Mouse (Mus musculus) adrenal gland, postnatal 25 days (tissue): ENCODE data around the gene Dgkh. TPM values are rescaled to one million over a fixed set of nuclear protein-coding genes. Genes with fewer than 3 reads are reported as not detected.
"Not testable (repeated sequence)": the region's sequence is repeated elsewhere in the genome, so short reads cannot be mapped to it uniquely, and the experiment has no call there.

Experiments used
- DNase-seq: peaks from one replicate; pipeline ENCODE4 v3.0.0; 2021; ENCODE audit warnings: mixed read lengths
- long read RNA-seq: library from polyadenylated mRNA; stranded (forward); transcript quantifications from one replicate; pipeline ENCODE4 v2.0.0, GENCODE M21; 2021
- total RNA-seq: library from RNA; stranded (reverse); gene quantifications from 2 replicates; pipeline ENCODE4 v1.2.3, GENCODE M21; 2021

The Dgkh gene
- total RNA-seq = 7.8 and 9.6 TPM in 2 replicates
- long read RNA-seq, full-length matches to known transcripts = 1 of 4 reads
- long read RNA-seq, partial matches to known transcripts = 1 of 4 reads
- long read RNA-seq, other reads (novel, unspliced or antisense) = 2 of 4 reads

DNA sequence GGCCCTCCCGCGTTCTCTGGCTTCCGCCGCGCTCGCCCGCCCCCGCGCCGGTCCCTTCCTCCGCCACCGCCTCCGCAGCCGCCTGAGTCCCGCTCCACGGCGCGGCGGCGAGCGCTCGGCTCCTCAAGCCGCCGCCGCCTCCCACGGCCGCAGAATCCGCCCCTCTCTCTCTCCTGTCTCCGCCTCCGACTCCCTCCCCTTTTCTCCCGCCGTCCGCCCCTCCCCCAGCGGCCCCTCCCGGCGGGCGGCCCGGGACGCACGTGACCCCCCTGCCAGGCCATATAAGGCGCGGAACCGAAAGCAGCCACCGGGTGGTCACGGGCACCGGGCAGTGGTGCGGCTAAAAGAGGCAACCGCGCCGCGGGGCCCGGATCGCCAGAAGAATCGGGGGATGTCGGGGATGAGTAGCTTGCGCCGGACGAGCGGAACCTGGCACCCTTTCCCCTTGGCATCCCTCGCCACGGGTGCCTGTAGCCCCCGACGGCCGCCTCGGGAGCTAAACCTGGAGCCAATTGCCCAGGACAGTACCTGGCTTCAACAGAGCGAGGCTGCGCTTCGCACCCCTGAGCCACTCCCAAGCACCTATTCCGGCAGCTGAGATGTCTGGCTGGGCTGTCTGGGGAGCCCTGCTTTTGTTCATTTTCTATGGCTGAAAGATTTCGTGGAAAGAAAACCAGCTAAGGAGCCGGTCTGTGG, at the start of gene Dgkh:
Gene Dgkh, minus strand, starts transcription at position 160 of the 696 bp plus-strand sequence.
- DNase-seq = peak; percentile 94

DNA sequence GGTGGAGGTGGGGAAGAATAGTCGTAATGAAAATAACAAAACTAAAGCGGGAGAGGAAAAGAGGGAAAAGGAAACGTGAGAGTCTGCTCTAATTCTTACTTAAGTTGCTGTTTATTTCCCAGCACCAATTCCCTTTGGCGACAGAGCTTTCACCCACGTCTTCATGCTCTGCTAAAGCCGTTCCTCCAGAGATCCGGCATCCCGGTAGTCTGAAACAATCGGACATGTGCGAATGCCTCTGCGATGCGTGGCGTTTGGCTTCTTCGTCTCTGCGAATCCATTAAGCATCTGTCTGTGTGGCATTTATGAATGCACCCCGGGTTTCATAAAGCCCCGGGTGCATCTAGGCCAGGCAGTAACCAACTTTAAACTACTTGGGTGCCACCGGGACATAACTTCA, 44.6 kb upstream of the Dgkh start:
- no peak for DNase-seq

DNA sequence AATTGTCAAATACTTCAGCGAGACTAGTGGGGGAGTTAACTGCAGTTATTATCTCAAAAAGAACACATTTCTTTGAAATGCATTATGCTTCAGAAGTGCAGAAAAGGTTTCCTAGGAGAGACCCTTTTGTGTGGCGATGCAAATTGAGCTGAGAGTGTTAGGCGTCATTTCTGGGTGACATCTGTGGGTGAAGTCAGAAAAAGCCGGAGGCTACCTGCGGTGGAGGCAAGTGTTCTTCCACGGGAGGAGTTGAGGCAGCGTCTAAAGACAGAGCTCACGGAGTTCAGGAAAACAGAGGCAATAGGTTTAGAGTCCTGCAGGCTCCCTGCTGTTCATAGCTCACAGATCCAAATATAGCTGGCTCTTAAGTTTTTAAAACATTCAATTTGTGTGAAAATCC, 44.1 kb upstream of the Dgkh start:
- DNase-seq = no peak

DNA sequence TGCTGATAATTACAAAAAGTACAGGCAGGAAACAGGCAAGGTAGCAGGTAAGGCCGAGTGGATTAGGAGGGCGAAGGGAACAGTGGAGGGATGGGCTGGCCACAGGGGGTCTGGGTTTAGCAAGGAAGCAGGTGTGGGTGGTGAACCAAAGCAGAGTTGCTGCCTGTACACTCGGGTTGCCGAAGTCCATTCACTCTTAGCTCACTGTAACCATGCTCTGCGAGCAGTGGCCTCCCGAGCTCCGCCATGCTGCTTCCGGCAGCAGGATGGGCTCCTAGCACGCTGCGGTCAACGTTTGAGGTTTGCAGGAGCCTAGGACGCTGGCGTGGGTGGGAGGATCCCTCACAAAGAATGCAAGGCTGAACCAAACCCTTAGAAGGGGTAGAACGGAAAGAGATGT, 43.1 kb upstream of the Dgkh start:
- DNase-seq = no peak

DNA sequence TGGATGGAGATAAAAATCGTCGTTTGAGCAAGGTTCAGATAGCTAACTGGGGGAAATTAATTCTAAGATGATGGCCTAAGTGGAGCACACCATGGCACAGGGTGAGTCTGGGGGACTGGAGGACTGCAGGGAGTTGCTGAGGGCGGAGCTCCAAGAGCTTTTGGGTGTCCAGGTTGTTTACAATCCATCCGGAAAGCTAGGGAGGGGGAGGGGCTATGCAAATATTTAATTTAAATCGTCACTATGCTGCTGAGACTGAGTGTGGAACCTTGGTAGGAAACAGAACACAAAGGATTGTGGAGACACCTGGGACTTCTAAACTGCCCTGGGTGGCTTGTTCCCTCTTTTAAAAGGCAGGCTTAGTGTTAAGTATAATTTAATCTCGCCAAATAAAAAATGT, 42.6 kb upstream of the Dgkh start:
- no peak for DNase-seq

DNA sequence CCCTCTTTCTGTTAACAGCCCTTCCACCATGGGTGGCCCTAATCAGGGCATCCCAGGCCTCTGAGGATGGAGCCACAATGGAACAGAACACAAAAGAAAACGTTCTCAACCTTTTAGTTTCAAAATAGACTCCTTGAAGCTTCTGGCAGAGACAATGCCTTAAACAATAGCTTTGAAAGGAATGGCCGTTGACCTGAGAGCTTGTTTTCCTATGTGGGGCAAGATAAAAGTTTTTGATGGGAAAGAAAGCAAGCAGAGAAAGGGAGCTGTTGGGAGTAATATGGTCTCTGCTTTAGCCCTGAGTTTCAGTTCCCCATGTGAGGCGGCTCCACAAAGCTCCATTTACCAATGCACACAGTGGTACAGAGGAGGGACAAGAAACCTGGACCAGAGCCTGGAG, 37.9 kb upstream of the Dgkh start:
- no peak for DNase-seq

DNA sequence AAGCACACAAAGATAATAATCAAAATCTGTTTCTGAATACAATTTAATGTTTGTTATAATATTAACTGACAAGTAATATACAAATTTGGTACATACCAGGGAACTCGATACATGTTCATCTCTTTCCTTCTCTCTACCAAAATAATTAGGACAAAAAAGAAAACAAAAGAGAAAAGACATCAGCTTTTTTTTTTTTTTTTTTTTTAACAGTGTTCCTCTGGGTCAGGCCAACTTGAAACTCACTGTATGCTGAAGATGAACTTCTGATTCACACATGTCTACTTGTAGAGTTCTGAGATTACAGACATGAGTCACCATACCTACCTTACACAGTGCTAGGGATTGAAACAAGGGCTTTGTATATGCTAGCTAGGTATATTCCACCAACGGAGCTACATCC, 28.5 kb upstream of the Dgkh start:
- no peak for DNase-seq

DNA sequence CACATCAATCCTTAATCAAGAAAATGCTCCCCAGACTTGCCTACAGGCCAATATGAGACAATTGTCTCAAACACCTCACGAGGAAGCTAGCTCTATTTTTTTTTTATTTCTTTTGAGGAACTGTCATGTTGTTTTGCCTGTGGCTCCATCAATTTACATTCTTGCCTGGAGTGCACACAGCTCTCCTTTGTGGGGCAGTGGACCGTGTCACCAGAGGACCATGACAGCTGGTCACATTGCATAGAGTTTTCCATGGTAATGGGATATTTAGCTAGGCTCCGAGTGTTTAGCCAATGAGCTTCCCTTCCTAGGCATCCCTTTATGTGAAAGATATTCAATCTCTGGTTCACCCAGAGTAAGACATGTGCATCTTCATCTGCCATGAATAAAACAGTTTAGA, 26.9 kb upstream of the Dgkh start:
- no peak for DNase-seq

DNA sequence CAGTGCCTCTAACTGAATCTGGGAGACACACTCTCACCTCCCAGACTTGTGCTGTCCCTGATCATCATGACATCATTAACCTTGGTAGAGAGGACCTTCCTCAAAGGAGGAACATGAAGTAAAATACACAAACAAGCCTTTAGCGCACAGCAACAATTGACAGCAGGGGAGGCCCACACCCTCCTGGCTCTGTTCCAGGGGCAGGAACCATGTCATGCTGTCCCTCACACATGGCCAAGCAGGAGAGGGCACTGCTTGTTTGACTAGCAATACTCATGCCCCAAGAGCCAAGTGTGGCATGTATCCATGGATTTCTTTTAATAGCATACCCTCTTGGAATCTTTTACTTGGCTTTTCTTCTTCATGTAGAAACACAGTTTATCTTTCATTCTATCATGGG, 22.7 kb upstream of the Dgkh start:
- DNase-seq = peak; percentile 4

DNA sequence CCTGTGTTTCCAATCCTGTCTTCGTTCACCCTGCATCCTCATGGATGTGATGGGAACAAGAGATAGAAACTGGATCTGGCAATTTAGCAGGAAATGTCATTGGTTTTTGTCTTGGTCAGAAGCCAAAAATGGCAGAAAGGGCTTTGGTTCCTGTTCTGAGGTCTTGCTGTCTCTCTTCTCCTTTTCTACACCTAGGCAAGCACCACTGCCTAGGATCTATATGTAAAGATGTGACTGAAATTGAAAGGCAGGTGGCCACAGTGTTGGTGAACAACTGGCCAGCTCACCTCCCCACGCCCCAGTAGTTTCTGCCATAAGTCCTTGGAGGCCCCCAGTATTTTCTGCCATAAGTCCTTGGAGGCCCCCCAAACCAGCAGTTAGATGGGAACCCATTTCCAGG, 16.1 kb upstream of the Dgkh start:
- no peak for DNase-seq

DNA sequence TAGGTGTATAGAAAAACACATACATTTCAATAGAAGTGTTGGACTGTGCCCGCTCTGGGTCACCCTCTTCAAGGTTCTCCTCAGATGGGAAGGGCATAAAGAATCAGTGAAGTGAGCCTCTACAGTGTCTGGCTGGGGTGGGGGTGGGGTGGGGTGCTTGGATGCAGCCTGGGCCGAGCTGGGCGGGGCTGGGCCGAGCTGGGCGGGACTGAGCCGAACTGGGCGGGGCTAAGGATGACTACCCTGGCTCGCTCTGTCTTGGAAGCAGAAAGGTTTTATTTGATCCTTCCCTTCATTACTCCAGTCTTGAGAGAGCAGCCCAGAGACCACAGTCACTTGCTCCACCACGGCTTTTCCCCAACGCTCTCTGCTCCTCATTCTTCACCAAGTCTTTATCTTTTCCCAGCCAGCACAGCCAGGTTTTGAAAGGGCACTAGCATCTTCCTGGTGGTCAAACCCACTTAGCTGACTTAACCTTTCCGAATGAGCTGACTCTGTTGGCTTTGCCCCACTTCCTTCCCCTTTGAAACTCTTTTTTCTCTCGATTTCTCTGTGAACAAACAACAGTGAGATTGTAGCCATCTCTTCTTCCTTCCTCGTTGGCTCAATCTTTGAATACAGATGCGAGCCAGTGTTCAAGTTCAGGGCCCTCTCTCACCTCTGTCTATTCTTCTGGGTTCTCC, 15.5 kb upstream of the Dgkh start:
- DNase-seq = no peak

DNA sequence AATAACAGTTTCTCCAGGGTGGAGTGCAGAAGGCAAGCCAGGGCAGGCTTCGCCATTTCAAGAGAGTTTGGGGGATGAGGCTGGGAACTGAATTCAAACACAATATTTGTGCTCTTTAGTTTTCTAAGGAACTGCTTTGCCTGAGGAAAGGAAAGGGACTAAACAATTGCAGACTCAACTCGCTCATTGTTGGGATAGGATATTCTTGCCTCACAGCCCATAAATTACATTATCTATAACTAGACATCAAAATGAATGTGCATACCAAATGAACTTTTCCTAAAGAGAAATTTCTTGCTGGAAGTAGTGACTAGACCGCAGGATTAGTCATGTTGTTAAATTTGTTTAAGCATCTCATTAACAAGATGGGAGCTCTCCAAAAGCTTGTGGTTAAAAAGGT, 14.9 kb upstream of the Dgkh start:
- DNase-seq = no peak

DNA sequence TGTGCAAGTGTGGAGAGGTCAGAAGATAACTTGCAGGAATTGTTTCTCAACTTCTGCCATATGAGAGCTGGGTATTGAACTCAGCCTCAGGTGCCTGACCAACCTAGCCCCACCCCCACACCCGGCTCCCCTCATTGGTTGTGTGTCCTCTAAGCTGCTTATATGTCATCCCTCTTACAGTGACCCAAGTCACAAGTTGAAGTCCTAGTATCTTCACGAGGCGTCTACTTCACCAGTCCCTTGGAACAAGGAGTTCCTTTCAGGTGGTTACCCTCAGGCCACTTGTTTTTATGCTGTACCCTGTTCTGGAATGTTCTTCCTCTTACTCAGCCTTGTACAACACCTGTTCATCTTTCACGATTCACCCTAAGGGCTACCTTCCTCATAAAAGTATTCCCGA, 2.0 kb upstream of the Dgkh start:
- DNase-seq = no peak

DNA sequence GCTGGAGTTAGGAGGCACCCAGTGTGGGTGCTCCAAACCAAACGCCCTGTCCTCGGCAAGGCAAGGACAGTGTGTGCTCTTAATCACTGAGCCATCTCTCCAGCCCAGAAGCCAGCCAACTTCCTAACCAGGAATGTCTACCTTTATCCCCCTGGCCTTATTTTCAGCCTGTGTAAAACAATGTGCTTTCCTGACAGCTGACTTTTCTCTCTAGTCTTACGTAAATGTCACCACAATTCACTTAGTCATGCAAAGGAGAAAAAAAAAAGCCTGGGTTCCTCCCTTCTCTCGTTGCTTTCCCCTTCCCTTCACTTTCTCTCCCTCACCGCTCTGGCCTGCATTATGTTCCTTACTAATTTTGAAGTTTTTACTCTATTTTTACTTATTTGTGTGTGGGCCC, 1.6 kb upstream of the Dgkh start:
- DNase-seq = not testable (repeated sequence)

DNA sequence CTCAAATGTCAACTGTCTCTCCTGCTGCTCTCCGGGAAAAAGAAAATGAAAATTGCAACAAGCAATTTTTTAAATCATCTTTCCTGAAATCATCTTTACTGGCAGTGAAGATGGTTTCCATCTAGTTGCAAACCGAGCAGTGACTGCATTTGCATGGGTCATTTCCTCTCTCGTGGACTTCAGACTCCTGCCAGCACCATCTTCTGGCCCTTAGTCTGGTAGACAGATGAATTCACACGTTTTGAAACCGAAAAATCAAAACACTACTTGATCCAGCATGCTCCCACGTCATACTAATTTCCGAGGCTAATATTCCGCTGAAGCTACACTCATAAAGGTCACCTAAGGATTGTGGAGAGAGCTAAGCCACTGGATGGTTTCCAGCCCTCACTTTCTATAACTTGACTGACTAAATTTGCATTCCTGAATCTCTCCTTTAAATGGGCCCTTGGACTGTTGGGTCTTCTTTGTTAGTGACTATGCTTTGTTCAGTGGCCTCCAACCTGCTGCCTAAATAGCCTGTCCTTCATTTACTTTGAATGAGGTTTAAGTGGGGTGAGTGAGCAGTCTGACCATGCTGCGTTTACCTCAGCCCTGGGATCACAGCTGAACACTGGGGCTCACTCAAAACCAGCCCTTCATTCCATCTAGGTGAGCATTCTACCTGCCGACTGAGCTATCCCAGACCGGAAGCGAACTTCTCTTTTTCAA, 945 bp upstream of the Dgkh start:
- no peak for DNase-seq

DNA sequence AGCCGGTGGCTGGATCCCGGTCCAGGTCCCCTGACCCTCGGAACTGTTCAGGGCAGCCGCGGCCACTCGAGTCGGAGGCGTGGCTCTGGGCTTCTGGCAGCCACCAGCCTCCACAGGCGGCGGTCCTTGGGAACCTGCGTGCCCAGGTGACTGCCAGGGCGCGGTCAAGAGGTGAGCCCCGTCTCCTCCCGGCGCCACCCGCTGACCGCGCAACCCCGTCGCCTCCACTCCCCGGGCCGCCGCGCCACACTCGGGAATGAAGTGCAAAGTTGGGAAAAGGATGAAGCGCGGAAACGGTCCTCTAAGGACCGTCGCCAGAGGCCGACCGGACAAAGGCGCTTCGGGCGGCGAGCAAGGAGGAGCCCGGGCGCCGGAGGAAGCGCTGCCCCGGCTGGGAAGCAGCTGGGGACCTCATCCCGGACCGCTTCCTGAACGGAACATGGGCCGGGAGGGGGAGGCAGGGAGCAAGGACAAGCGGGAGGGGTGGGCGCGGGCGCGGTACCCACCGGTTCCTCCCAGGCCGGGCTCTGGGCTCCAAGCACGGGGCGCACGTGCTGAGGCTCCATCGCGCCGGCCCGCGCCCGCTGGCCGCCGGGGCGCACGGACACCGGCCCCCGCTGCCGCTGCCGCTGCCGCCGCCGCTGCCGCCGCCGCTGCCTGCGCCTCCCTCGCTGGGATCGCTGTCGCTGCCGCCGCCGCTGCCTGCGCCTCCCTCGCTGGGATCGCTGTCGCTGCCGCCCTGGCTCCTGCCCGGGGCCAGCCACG, 542 bp downstream of the Dgkh start:
- DNase-seq = peak; percentile 50

DNA sequence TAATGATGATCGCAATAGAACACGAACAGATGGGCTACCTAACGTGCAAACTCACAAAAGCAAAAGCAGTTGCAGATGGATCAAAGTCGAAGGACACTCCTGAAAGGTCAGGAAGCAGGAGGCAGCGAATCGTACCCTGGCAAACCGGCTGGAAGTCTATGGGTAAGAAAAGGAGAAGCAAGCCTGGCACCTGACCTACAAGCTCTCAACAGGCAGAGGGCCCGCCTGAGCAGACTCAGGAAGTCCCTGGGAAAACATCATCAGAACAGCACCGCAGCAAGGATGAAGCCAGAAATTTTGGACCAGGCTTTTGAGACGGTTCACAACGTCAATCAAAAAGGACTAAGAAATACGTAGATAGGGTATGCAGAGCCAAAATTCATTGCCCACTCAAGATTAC, 1.3 kb downstream of the Dgkh start:
- DNase-seq = peak; percentile 21

DNA sequence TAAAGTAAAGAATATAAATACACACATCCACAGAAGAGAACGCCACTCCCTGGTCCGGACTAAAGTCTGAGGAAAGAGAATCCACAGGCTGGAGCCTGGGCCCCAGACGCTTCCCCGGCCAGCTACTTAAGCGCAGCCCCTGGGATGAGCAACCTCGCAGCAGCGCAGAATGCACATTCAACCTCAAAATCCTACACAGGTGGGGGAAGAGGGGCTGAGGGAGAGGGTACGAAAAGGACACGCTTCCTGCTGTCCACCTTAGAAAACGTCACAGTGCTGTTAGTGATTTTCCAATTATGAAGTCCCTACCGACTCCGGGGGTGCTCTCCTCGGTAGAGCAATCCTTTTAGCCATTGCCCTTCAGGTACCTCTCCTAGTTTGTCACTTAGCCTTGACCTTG, 6.6 kb downstream of the Dgkh start:
- no peak for DNase-seq

DNA sequence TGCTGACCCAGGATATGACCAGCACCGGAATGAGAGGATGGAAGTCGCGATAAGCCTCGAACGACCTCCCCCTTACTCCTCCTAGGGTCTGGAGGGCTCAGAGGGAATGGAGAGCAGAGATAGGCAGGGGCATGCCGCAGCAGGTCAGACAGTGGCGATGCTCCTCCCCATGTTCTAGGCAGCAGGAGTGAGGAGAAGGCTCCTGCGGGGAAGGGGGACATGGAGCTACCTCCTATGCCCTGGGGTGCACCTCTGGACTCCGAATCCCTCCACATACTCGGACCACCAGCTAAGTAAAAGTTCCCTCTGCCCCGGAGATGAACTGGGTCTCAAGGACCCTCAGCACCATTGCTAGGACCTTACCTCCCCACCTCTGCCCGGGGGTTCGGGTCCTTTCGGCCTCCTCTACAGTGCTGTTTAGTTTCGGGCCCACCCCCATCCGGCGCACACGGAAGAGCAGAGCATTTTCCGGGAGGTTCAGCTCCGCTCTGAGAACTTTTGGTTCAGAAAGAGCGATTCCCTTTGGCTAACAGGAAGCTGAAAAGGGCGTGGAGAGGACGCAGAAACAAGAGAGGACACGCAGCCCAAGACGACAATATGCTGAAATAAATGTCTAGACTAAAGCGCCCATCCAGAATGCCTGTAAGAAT, 7.1 kb downstream of the Dgkh start:
- DNase-seq = no peak

DNA sequence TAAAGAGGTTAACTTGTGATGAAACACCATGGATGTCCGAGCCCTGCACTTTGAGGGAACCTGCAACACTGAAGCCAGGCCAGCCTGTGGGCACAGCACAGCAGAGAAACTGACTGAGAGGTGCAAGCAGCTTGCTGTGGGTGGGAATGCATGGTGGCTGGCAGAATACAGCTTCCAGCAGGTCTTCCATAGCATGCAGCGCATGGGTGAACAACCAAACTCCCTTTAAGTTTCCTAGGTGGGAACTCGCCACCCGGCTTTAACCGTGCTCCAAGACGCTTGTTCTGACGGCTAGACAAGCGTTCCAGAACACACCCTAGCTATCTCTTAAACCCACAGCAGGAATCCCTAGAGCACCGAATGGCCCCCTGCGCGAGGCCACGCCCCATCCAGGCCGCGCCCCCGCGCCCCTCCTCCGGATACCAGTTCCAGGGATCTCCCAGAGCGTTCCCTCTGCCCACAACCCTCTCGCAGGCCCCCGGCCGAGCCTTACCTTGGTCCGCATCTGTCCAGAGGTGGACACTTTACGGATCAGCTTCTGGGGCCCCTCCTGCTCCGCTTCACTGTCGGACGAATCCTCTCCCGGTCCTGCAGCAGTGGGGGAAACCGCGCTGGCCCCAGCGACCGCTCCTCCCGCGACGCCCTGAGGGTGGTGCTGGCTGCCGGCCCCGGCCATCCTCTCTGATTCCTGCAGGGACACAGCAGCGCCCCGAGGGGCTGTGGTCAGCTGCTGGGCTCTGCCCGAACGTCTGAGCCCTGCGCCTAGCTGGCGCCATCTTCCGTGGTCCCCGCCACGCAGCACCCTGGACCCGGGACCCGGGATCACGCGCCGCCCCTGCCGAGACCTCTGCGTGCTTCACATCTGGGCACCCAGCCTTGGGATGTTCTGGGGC, 7.9 kb downstream of the Dgkh start:
- peak; percentile 69 for DNase-seq

DNA sequence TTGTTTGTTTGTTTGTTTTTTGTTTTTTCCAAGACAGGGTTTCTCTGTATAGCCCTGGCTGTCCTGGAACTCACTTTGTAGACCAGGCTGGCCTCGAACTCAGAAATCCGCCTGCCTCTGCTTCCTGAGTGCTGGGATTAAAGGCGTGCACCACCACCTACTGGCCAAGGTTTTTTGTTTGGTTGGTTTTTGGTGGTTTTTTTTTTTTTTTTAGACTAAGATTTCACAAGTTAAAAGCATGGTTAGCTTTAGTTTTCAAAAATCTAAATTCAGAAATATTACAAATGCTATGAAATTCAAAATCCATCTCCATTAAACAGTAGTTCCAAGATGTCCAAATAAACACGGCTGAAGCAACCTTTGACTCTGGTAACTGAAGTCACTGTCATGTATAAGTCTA, 8.9 kb downstream of the Dgkh start:
- DNase-seq = not testable (repeated sequence)
